Mouse (Mus musculus) intestine, embryonic 14.5 days (tissue): ENCODE results near the gene Lmo2. TPM values are rescaled to one million over a fixed set of nuclear protein-coding genes. Genes with fewer than 3 reads are reported as not detected.

Source experiments
- ATAC-seq: fragments of 200-750 bp; cut with Nextera tagmentation; replicated peaks from 2 replicates; pipeline ENCODE4 v1.8.0; 2017; ENCODE audit warnings: low read depth, moderate number of reproducible peaks, moderate TSS enrichment, moderate library complexity; ENCODE audit not compliant: low FRiP score, low TSS enrichment
- DNase-seq: peaks from one replicate; pipeline ENCODE4 v3.0.0-alpha.2; 2018; ENCODE audit warnings: low spot score
- H3K27ac ChIP-seq: fragments of 300-500 bp; sonication (generic); 2 replicates; pipeline ENCODE4 v1.5.1; 2014; ENCODE audit warnings: low read depth, mild to moderate bottlenecking, control low read depth
- H3K27me3 ChIP-seq: fragments of 300-500 bp; sonication (generic); replicated peaks from 2 replicates; pipeline ENCODE4 v1.6.1; 2014; ENCODE audit warnings: low read length, control low read depth; ENCODE audit not compliant: control insufficient read depth, insufficient read depth
- H3K36me3 ChIP-seq: fragments of 300-500 bp; sonication (generic); 2 replicates; pipeline ENCODE4 v1.6.1; 2014; ENCODE audit warnings: low read length, control low read depth; ENCODE audit not compliant: control insufficient read depth, insufficient read depth
- H3K4me1 ChIP-seq: fragments of 300-500 bp; sonication (generic); replicated peaks from 2 replicates; pipeline ENCODE4 v1.6.1; 2014; ENCODE audit warnings: low read length, control low read depth, mixed read lengths; ENCODE audit not compliant: control insufficient read depth, insufficient read depth
- H3K4me2 ChIP-seq: fragments of 300-500 bp; sonication (generic); 2 replicates; pipeline ENCODE4 v1.6.1; 2014; ENCODE audit warnings: low read length
- H3K4me3 ChIP-seq: fragments of 300-500 bp; sonication (generic); 2 replicates; pipeline ENCODE4 v1.5.1; 2014; ENCODE audit warnings: low read depth, low read length, control low read depth, mixed read lengths
- H3K9ac ChIP-seq: fragments of 300-500 bp; sonication (generic); 2 replicates; pipeline ENCODE4 v1.6.1; 2014; ENCODE audit warnings: mild to moderate bottlenecking, low read length
- H3K9me3 ChIP-seq: fragments of 300-500 bp; sonication (generic); 2 replicates; pipeline ENCODE4 v1.6.1; 2016; ENCODE audit warnings: low read length, control low read depth; ENCODE audit not compliant: control insufficient read depth
- WGBS: fragments of 180-500 bp; shearing (Covaris S2); extraction: QIAGEN DNeasy Blood & Tissue Kit; methylation state at CpG from one replicate; pipeline ENCODE4 v1.1.7; 2014; 5-methylcytosine and 5-hydroxymethylcytosine counted together
- polyA plus RNA-seq: library from polyadenylated mRNA; unstranded; fragments of >200 nt; fragmentation: Nextera tagmentation; extraction: Ambion mirVana; gene quantifications from 2 replicates; pipeline ENCODE4 v1.2.1, GENCODE M21; 2014

Gene Lmo2
- polyA plus RNA-seq, 1 experiment from 2014 or later = 17.6 TPM

DNA sequence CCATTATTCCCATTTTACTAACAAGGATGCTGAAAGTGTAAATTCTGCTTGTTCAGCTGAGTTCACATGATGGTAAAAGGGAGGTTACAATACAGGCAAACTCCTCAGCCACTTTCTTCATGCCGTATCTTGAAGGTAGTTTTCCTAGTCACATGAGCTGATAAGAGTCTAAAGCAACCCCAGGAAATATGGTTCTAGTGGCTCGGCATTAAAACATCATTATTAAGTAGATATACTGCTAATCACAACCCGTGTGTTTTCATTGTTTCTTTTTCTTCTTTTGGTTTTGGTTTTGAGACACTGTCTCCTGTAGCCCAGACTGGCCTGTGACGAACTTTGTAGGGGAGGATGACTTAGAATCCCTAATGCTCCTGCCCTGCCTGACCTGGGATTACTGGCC lies 10.4 kb downstream of the Lmo2 start:
- DNase-seq (no peak), ATAC-seq (no peak)
- 64% methylated on average over 4 of the region's 4 CpGs for WGBS
- H3K36me3 ChIP-seq = no peaks in the 10 kb centered on the region
- no peak overlapping the region for H3K4me2 ChIP-seq
- no peak overlapping the region for H3K4me3 ChIP-seq
- H3K9me3 ChIP-seq = no peaks in the 10 kb centered on the region
- peaks cover 6% of the 10 kb centered on the region; the same call in 1 of the 2 replicates for H3K4me1 ChIP-seq
- H3K9ac ChIP-seq = no peak overlapping the region
- H3K27me3 ChIP-seq = peaks cover 52% of the 10 kb centered on the region
- no peak overlapping the region for H3K27ac ChIP-seq

DNA sequence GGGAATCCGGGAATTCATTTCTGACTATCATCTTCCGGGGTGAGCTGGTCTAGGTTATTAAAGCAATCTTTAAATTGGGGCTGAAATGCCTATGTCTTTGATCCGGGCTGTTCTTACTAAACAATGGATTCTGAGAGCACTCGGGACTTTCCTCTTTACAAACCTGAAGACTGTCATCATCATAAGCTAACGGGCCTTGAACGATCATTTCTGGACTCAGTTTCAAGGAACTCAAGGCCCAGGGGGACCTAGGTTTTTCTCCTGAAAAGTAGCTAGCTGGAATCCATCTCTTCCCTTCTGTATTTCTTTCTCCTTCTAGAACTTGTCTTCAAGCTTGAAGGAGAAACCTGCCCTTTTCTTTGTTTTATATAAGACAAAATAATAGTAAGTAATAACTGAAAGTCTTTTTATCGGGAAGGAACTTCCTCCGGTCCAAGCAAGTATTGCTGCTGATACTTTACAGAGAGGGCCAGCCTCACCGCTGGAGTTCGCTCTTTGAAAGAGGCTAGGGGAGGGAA lies 11.2 kb downstream of the Lmo2 start:
- peak overlapping the region; percentile 95 for H3K4me2 ChIP-seq
- no peaks in the 10 kb centered on the region for H3K36me3 ChIP-seq
- H3K9ac ChIP-seq = no peak overlapping the region
- peaks cover 6% of the 10 kb centered on the region; the same call in 1 of the 2 replicates for H3K4me1 ChIP-seq
- 24% methylated on average over 10 of the region's 10 CpGs for WGBS
- H3K27ac ChIP-seq = no peak overlapping the region
- peaks cover 52% of the 10 kb centered on the region for H3K27me3 ChIP-seq
- ATAC-seq (no peak), DNase-seq (no peak)
- no peaks in the 10 kb centered on the region for H3K9me3 ChIP-seq
- peak overlapping the region; percentile 67 for H3K4me3 ChIP-seq

DNA sequence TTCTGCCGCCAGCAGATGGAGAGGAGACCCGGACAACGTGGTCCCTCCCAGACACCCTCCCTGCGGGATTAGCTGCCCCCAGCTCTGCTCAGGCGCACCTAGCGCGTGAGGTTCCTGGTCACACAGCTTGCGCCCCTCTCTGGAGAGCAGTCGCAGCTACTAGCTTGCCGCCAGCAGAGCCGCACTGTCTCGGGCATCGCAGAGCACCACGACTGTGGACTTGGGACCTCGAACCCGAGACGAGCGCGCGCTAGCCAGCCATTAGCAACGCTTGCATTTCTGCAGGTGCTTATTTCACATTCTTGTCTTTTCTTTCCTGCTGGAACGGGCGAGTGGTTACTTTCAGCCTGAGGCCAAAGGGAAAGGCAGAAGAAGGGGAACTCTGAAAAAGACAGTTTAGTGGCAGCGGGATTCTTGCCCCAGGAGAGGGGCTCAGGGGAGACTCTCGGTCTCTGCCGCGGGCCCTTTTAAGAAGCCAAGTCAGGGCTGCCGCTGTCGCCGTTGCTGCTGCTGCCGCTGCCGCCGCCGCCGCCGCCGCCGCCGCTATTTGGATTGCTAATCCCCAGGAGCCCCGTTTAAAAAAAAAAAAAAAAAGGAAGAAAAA lies 11.8 kb downstream of the Lmo2 start:
- Histone ChIP-seq H3K4me2 (peak overlapping the region; percentile 95), H3K36me3 (no peaks in the 10 kb centered on the region), H3K27ac (no peak overlapping the region), H3K27me3 (peaks cover 52% of the 10 kb centered on the region), H3K4me1 (peaks cover 6% of the 10 kb centered on the region; the same call in 1 of the 2 replicates), H3K9ac (peak overlapping the region; percentile 53), H3K9me3 (no peaks in the 10 kb centered on the region), H3K4me3 (peak overlapping the region; percentile 67)
- whole genome bisulfite sequencing = 1% methylated on average over 39 of the region's 40 CpGs
- peak; percentile 84 for DNase-seq
- peak; percentile 76 for ATAC-seq

DNA sequence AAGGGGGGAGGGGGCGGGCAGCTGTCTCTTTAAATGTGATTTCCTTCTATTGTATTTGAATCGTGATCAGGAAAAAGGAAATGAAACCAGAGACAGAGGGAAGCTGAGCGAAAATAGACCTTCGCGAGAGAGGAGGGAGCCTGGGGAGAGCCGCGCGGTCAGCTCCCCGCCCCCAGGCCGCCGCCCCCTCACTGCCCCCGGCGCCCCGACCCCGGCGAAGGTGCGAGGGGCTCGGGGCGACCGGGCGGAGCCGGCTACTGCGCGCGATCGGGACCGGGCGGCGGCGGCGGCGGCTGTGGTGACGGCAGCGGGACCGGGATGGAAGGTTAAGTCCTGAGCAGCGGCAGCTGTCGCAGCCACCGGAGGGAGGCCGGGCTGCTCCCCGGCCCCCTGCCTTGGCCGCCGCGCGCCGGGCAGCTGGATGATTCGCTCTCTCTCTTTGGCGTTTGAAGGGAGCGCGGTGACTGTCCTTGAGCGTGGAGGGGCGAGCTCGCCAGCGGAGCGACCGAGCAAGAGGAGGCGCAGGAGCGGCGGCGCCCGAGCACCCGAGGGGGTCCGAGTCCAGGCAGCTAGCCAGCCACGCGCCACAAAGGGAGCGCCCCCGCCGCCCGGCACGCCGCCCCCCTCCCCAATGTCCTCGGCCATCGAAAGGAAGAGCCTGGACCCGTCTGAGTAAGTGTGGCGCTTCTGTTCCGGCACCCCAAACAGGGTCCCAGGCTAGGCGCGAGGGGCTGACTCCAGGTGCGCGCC lies 12.4 kb downstream of the Lmo2 start:
- peaks cover 52% of the 10 kb centered on the region for H3K27me3 ChIP-seq
- H3K27ac ChIP-seq = 0 out of 2 replicates have a peak overlapping the region, but pooled peaks have one; percentile 33
- H3K4me3 ChIP-seq = peak overlapping the region; percentile 67
- H3K36me3 ChIP-seq = no peaks in the 10 kb centered on the region
- peaks cover 6% of the 10 kb centered on the region; the same call in 1 of the 2 replicates for H3K4me1 ChIP-seq
- H3K4me2 ChIP-seq = peak overlapping the region; percentile 95
- H3K9me3 ChIP-seq = no peaks in the 10 kb centered on the region
- peak; percentile 58 for ATAC-seq
- WGBS = under 1% methylated on average over 50 of the region's 79 CpGs
- peak; percentile 81 for DNase-seq
- H3K9ac ChIP-seq = peak overlapping the region; percentile 53

DNA sequence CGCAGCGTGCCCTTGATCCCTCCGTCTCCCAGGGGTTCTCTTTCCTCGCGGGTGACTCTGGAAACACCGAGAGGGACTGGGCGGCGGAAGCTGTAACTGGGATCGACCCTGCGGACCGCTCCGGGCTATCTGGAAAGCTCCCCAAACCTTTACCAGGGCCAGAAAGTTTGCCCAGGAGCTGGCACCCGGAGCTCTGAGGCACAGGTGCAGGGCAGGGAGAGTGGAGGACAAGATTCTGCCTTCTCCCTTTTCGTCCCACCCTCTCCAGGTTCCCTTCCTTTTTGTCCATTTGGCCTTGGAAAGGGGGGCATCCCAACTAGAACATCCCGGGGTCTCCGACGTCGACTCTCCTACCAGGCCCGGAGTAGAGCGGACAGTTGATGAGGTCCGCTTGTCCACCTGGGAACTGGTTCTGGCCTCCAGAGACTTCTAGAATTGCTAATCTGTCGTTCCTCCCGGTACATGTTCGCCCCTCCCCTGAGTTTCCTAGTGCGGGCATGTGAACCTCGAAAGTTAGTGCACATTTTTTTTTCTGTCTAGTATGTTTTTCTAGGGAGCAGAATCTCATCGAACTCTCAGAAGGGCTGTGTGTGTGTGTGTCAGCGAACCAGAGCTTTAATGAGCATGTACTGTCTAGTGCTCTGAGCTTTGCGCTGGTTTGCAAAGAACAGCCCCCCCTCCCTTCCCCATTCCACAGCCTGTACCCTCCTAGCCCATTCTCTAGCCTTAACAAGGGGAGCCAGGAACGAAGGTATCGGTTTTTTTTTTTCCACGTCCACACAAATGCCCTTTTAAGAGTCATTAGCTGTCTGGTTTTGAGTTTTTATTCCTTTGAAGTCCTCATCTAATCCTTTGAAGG lies 13.2 kb downstream of the Lmo2 start:
- H3K36me3 ChIP-seq = no peaks in the 10 kb centered on the region
- no peaks in the 10 kb centered on the region for H3K9me3 ChIP-seq
- ATAC-seq (no peak), DNase-seq (peak; percentile 65)
- H3K4me2 ChIP-seq = peak overlapping the region; percentile 95
- 1% methylated on average over 32 of the region's 32 CpGs for WGBS
- H3K27me3 ChIP-seq = peaks cover 52% of the 10 kb centered on the region
- H3K9ac ChIP-seq = peak overlapping the region; percentile 53
- H3K27ac ChIP-seq = no peak overlapping the region
- H3K4me1 ChIP-seq = peaks cover 6% of the 10 kb centered on the region; the same call in 1 of the 2 replicates
- H3K4me3 ChIP-seq = peak overlapping the region; percentile 67

DNA sequence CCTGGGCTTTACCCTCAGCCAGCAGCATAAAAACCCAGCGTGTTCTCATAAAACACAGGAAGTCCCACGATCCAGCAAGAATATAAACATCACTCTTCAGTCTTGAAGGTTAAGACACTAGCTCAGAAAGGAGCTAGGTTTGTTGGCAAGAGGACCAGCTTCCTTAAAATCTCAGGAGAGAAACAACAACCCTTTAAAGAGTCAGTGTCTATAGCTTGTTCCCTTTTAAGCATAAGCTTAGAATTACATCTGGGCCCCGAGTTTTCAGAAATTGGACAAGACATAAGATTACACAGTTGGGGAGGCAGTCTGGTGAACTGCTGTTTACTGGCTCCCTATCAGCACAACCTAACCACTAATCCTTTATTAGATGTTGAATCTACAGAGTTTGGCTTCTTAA lies 14.1 kb downstream of the Lmo2 start:
- ATAC-seq (no peak), DNase-seq (no peak)
- H3K4me1 ChIP-seq = peaks cover 6% of the 10 kb centered on the region; the same call in 1 of the 2 replicates
- no peaks in the 10 kb centered on the region for H3K9me3 ChIP-seq
- peak overlapping the region; percentile 9; the same call in 1 of the 2 replicates for H3K4me3 ChIP-seq
- H3K36me3 ChIP-seq = no peaks in the 10 kb centered on the region
- 14% methylated on average over 3 of the region's 3 CpGs for WGBS
- H3K9ac ChIP-seq = no peak overlapping the region
- H3K4me2 ChIP-seq = no peak overlapping the region; the same call in 1 of the 2 replicates
- no peak overlapping the region for H3K27ac ChIP-seq
- H3K27me3 ChIP-seq = peaks cover 52% of the 10 kb centered on the region

DNA sequence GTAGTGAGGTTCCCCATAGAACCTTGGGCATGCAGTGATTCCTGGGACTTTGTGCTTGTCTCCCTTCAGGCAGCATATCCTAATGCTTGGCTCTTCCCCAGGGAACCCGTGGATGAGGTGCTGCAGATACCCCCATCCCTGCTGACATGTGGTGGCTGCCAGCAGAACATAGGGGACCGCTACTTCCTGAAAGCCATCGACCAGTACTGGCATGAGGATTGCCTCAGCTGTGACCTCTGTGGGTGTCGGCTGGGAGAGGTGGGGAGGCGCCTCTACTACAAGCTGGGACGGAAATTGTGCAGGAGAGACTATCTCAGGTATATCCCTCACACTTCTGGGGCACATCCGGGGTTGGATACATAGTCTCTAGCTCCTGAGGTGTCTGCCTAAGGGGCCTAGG lies 18.1 kb downstream of the Lmo2 start:
- Histone ChIP-seq H3K27ac (no peak overlapping the region), H3K9me3 (no peaks in the 10 kb centered on the region), H3K4me2 (no peak overlapping the region), H3K27me3 (peaks cover 21% of the 10 kb centered on the region), H3K36me3 (no peaks in the 10 kb centered on the region), H3K4me1 (peaks cover 1% of the 10 kb centered on the region; the same call in 1 of the 2 replicates), H3K9ac (no peak overlapping the region), H3K4me3 (no peak overlapping the region)
- DNase-seq = no peak
- WGBS = 78% methylated on average over 7 of the region's 7 CpGs
- ATAC-seq = no peak

DNA sequence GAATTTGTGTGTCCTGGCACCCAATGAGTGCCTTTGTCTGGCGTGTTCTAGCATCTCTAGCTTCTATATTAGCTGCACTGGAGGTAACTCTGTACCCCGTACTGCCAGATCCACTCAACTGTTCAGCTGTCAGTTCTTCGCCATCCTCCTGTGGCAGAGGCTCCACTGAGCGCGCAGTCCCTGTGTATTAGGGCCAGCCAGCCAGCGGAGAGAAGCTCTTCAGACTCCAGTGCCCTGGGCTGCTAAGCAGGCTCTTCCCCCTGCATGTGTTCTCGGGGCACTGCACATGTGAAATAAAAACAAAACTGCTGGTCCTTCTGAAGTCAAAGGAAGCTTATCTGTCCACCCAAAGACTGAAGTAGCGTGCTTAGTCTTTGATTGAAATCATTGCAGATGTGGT lies 19.4 kb downstream of the Lmo2 start:
- ATAC-seq (no peak), DNase-seq (no peak)

More for the DNA sequence above, 19.4 kb downstream of the Lmo2 start:
- Histone ChIP-seq H3K4me3 (no peak overlapping the region), H3K36me3 (no peaks in the 10 kb centered on the region), H3K4me1 (no peaks in the 10 kb centered on the region), H3K9ac (no peak overlapping the region), H3K27ac (no peak overlapping the region), H3K27me3 (peaks cover 8% of the 10 kb centered on the region), H3K9me3 (no peaks in the 10 kb centered on the region), H3K4me2 (no peak overlapping the region)
- WGBS = 78% methylated on average over 8 of the region's 8 CpGs
